In the genomic region with DNA sequence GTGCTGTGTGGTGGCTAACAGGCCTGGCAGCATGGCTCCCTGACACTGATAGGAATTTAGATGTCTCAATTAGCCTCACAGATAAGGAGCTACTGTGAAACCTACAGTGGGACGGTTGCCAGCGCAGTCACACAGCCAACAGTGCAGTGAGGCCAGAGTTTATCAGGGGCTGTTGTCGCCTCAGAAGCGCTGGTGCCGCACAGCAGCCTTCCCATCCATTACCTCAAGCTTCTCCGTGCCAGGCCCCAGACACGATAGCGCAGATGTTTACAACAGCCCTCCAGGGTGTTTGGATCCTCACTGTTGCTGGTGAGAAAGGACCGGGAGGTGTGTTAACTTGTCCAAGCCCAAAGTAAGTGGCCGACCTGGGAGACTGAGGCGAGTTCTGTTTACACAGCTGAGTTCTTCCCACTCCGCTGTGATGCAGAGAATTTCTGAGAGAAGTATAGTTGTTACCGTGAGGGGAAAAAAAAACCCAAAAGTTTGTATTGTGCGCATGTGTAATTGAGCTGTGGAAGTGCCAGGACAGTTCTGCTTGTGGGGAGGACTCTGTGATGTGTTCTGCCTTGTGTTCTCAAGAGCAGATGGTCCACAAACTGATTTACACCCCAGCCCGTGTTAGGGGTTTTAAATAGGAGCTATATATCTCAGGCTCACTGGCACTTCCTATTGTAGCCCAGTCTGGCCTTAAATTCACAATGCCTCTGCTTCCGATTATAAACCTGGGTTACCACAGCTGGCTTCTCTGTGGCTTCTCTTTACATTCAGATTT, we compare ENCODE assay signal across 9 mouse cellular contexts. TPM values are rescaled to one million over a fixed set of nuclear protein-coding genes. Genes with fewer than 3 reads are reported as not detected.
DNase-seq lines count a peak whose midpoint lies in the region; ATAC-seq and TF ChIP-seq lines count a peak whose summit lies in the region.
"Had no signal": no experiment of that assay in that cellular context is flagged by ENCODE, and none has a peak within 500 bp of the region (broad histone marks: within the 10 kb centered on the region; RNA-seq: fewer than 3 reads in every experiment).

No protein-coding gene starts in this region.

- no peaks in the 10 kb centered on the region for H3K27me3 ChIP-seq in hindbrain, embryonic 13.5 days
- no peaks in the 10 kb centered on the region for H3K27me3 ChIP-seq in neural tube, embryonic 14.5 days (ENCODE audit: control insufficient read depth, insufficient read depth, low read length)
- H3K27me3 ChIP-seq in midbrain, postnatal 0 days (ENCODE audit: insufficient read depth, low read length) = no peaks in the 10 kb centered on the region
- no peaks in the 10 kb centered on the region for H3K27me3 ChIP-seq in midbrain, embryonic 11.5 days (ENCODE audit: control insufficient read depth, insufficient read depth, low read length)
- H3K27me3 ChIP-seq: embryonic facial prominence, embryonic 15.5 days had no signal

- H3K4me2 ChIP-seq in hindbrain, embryonic 13.5 days = no peak overlapping the region
- H3K4me2 ChIP-seq in neural tube, embryonic 14.5 days (ENCODE audit: low read depth, low read length) = peak overlapping the region; percentile 31; the same call in 1 of the 2 replicates
- H3K4me2 ChIP-seq in midbrain, postnatal 0 days (ENCODE audit: low read depth, low read length, poor library complexity, severe bottlenecking) = no peak overlapping the region
- no peak overlapping the region for H3K4me2 ChIP-seq in midbrain, embryonic 11.5 days
- H3K4me2 ChIP-seq: embryonic facial prominence, embryonic 15.5 days had no signal

- peak; percentile 9 to 72 for DNase-seq in layer of hippocampus, adult 18-20 months (ENCODE audit: low spot score in 2 of 2)
- DNase-seq in layer of hippocampus, postnatal 10 days (ENCODE audit: low spot score in 2 of 2) = no peak
- no peak for DNase-seq in midbrain, postnatal 0 days (ENCODE audit: low spot score)
- no peak for DNase-seq in midbrain, embryonic 11.5 days (ENCODE audit: low spot score, missing footprints)
- DNase-seq in left cerebral cortex, postnatal 14 days (ENCODE audit: low spot score in 2 of 2) = no peak

- peak overlapping the region; percentile 46; the same call in 1 of the 2 replicates for H3K9ac ChIP-seq in hindbrain, embryonic 13.5 days
- H3K9ac ChIP-seq in neural tube, embryonic 14.5 days (replicated peaks; ENCODE audit: low read depth, low read length) = no peak overlapping the region
- no peak overlapping the region for H3K9ac ChIP-seq in midbrain, postnatal 0 days (replicated peaks; ENCODE audit: low read length, poor library complexity, severe bottlenecking)
- no peak overlapping the region for H3K9ac ChIP-seq in midbrain, embryonic 11.5 days (ENCODE audit: low read length)
- H3K9ac ChIP-seq: embryonic facial prominence, embryonic 15.5 days had no signal

- intact Hi-C loops in left cerebral cortex, postnatal 14 days (cut with DNase I) = no loop called here

- WGBS in hindbrain, embryonic 13.5 days = 56% methylated on average over 16 of the region's 16 CpGs
- WGBS in neural tube, embryonic 14.5 days = 4% methylated on average over 16 of the region's 16 CpGs
- 73% methylated on average over 16 of the region's 16 CpGs for WGBS in midbrain, postnatal 0 days
- WGBS in midbrain, embryonic 11.5 days = 66% methylated on average over 16 of the region's 16 CpGs

- peaks cover 68% of the 10 kb centered on the region for H3K36me3 ChIP-seq in hindbrain, embryonic 13.5 days
- H3K36me3 ChIP-seq in neural tube, embryonic 14.5 days (ENCODE audit: control insufficient read depth, insufficient read depth, low read length) = peaks cover 11% of the 10 kb centered on the region; the same call in 1 of the 2 replicates
- peaks cover 35% of the 10 kb centered on the region for H3K36me3 ChIP-seq in midbrain, postnatal 0 days (ENCODE audit: insufficient read depth, low read length)
- H3K36me3 ChIP-seq in midbrain, embryonic 11.5 days (ENCODE audit: control insufficient read depth, insufficient read depth, low read length) = peaks cover 8% of the 10 kb centered on the region

- peaks cover 14% of the 10 kb centered on the region; the same call in 1 of the 2 replicates for H3K4me1 ChIP-seq in hindbrain, embryonic 13.5 days (replicated peaks)
- peaks cover 13% of the 10 kb centered on the region; the same call in 1 of the 2 replicates for H3K4me1 ChIP-seq in neural tube, embryonic 14.5 days (ENCODE audit: control insufficient read depth, insufficient read depth, low read length)
- no peaks in the 10 kb centered on the region for H3K4me1 ChIP-seq in midbrain, postnatal 0 days (ENCODE audit: insufficient read depth, low read length)
- H3K4me1 ChIP-seq in midbrain, embryonic 11.5 days (ENCODE audit: control insufficient read depth, insufficient read depth, low read length) = no peaks in the 10 kb centered on the region
- H3K4me1 ChIP-seq: embryonic facial prominence, embryonic 15.5 days had no signal

- no peak for TF ChIP-seq CTCF in midbrain, postnatal 0 days (IDR thresholded peaks at IDR 0.05)

- H3K27ac ChIP-seq in hindbrain, embryonic 13.5 days = peak overlapping the region; percentile 58
- peak overlapping the region; percentile 53 for H3K27ac ChIP-seq in neural tube, embryonic 14.5 days (ENCODE audit: low read depth, low read length)
- no peak overlapping the region for H3K27ac ChIP-seq in midbrain, postnatal 0 days (ENCODE audit: low read depth, low read length)
- H3K27ac ChIP-seq in midbrain, embryonic 11.5 days (ENCODE audit: low read depth, low read length) = no peak overlapping the region
- H3K27ac ChIP-seq: embryonic facial prominence, embryonic 15.5 days had no signal

- no peaks in the 10 kb centered on the region for H3K9me3 ChIP-seq in hindbrain, embryonic 13.5 days
- no peaks in the 10 kb centered on the region for H3K9me3 ChIP-seq in neural tube, embryonic 14.5 days (ENCODE audit: control insufficient read depth, low read length)
- H3K9me3 ChIP-seq in midbrain, postnatal 0 days (ENCODE audit: low read length) = no peaks in the 10 kb centered on the region
- H3K9me3 ChIP-seq in midbrain, embryonic 11.5 days (ENCODE audit: control insufficient read depth, low read length) = no peaks in the 10 kb centered on the region
- H3K9me3 ChIP-seq: embryonic facial prominence, embryonic 15.5 days had no signal

- H3K4me3 ChIP-seq in hindbrain, embryonic 13.5 days = no peak overlapping the region
- H3K4me3 ChIP-seq in neural tube, embryonic 14.5 days (ENCODE audit: low read depth, low read length) = no peak overlapping the region
- H3K4me3 ChIP-seq in midbrain, postnatal 0 days (ENCODE audit: low read depth, low read length) = no peak overlapping the region
- H3K4me3 ChIP-seq in midbrain, embryonic 11.5 days (ENCODE audit: low read depth, low read length) = no peak overlapping the region
- H3K4me3 ChIP-seq: embryonic facial prominence, embryonic 15.5 days had no signal

- ATAC-seq in erythroid progenitor cell, adult 5-6 weeks (replicated peaks; ENCODE audit: low FRiP score, poor library complexity, severe bottlenecking) = peak; percentile 90
- peak; percentile 54; the same call in 1 of the 2 replicates for ATAC-seq in hindbrain, embryonic 13.5 days (ENCODE audit: low FRiP score)
- ATAC-seq in neural tube, embryonic 14.5 days (ENCODE audit: low read depth) = peak; percentile 91
- ATAC-seq in midbrain, postnatal 0 days (ENCODE audit: low FRiP score) = no peak
- ATAC-seq in midbrain, embryonic 11.5 days (ENCODE audit: low FRiP score) = no peak

RNA-seq across cellular contexts. Expression of gene Dbt, which starts 23.7 kb away (rescaled TPM):
- total RNA-seq in layer of hippocampus, adult 18-20 months (2021) = 10 to 100 TPM; 16.0 to 21.9 TPM
- 10 to 100 TPM; 16.7 to 22.2 TPM for total RNA-seq in layer of hippocampus, postnatal 10 days (2021)
- 0.72 and 1.7 TPM in 2 replicates for total RNA-seq in erythroid progenitor cell, adult 5-6 weeks (2015; ENCODE audit: low replicate concordance)
- total RNA-seq in erythroid progenitor cell, adult 5-6 weeks (2017; ENCODE audit: low replicate concordance) = 0.53 and 3.0 TPM in 2 replicates
- 11.8 and 12.9 TPM in 2 replicates for polyA plus RNA-seq in hindbrain, embryonic 13.5 days (2015; fragmentation: Nextera tagmentation; extraction: Ambion mirVana)
- polyA plus RNA-seq in neural tube, embryonic 14.5 days (2014; fragmentation: Nextera tagmentation; extraction: Ambion mirVana) = 13.2 and 14.2 TPM in 2 replicates
- total RNA-seq in midbrain, postnatal 0 days (2014; rRNA removed) = 12.9 and 16.3 TPM in 2 replicates
- polyA plus RNA-seq in midbrain, postnatal 0 days (2015; fragmentation: Nextera tagmentation; extraction: Ambion mirVana) = 9.2 and 10.3 TPM in 2 replicates
- polyA plus RNA-seq in midbrain, embryonic 11.5 days (2014; fragmentation: Nextera tagmentation; extraction: Ambion mirVana) = 10.5 and 14.5 TPM in 2 replicates
- 10 to 100 TPM; 18.8 to 18.9 TPM for total RNA-seq in left cerebral cortex, postnatal 14 days (2021)

RNA-seq across cellular contexts. Expression of gene Lrrc39, which starts 26.2 kb away (rescaled TPM):
- not detected for total RNA-seq in layer of hippocampus, adult 18-20 months (2021)
- under 1 TPM; 0.25 to 0.27 TPM for total RNA-seq in layer of hippocampus, postnatal 10 days (2021)
- total RNA-seq in erythroid progenitor cell, adult 5-6 weeks (2015; ENCODE audit: low replicate concordance) = 19.5 and 37.7 TPM in 2 replicates
- 18.2 and 21.9 TPM in 2 replicates for total RNA-seq in erythroid progenitor cell, adult 5-6 weeks (2017; ENCODE audit: low replicate concordance)
- polyA plus RNA-seq in hindbrain, embryonic 13.5 days (2015; fragmentation: Nextera tagmentation; extraction: Ambion mirVana) = 0.48 and 0.53 TPM in 2 replicates
- polyA plus RNA-seq in neural tube, embryonic 14.5 days (2014; fragmentation: Nextera tagmentation; extraction: Ambion mirVana) = 0.45 and 0.50 TPM in 2 replicates
- total RNA-seq in midbrain, postnatal 0 days (2014; rRNA removed) = not detected in 2 replicates
- 0.22 and 0.23 TPM in 2 replicates for polyA plus RNA-seq in midbrain, postnatal 0 days (2015; fragmentation: Nextera tagmentation; extraction: Ambion mirVana)
- 0.88 and 0.97 TPM in 2 replicates for polyA plus RNA-seq in midbrain, embryonic 11.5 days (2014; fragmentation: Nextera tagmentation; extraction: Ambion mirVana)
- total RNA-seq in left cerebral cortex, postnatal 14 days (2021) = under 1 TPM; 0.17 to 0.18 TPM

RNA-seq across cellular contexts. Expression of gene Rtca, which starts 28.6 kb away (rescaled TPM):
- total RNA-seq in layer of hippocampus, adult 18-20 months (2021) = 10 to 100 TPM; 51.5 to 59.4 TPM
- total RNA-seq in layer of hippocampus, postnatal 10 days (2021) = 10 to 100 TPM; 68.1 to 70.0 TPM
- total RNA-seq in erythroid progenitor cell, adult 5-6 weeks (2015; ENCODE audit: low replicate concordance) = 16.8 and 19.1 TPM in 2 replicates
- total RNA-seq in erythroid progenitor cell, adult 5-6 weeks (2017; ENCODE audit: low replicate concordance) = 9.0 and 10.9 TPM in 2 replicates
- polyA plus RNA-seq in hindbrain, embryonic 13.5 days (2015; fragmentation: Nextera tagmentation; extraction: Ambion mirVana) = 115 and 120 TPM in 2 replicates
- polyA plus RNA-seq in neural tube, embryonic 14.5 days (2014; fragmentation: Nextera tagmentation; extraction: Ambion mirVana) = 117 and 118 TPM in 2 replicates
- 109 TPM in 2 replicates for total RNA-seq in midbrain, postnatal 0 days (2014; rRNA removed)
- polyA plus RNA-seq in midbrain, postnatal 0 days (2015; fragmentation: Nextera tagmentation; extraction: Ambion mirVana) = 134 and 146 TPM in 2 replicates
- 119 and 129 TPM in 2 replicates for polyA plus RNA-seq in midbrain, embryonic 11.5 days (2014; fragmentation: Nextera tagmentation; extraction: Ambion mirVana)
- 10 to 100 TPM; 62.1 to 63.5 TPM for total RNA-seq in left cerebral cortex, postnatal 14 days (2021)

RNA-seq across cellular contexts. Expression of gene Sass6, which starts 58.2 kb away (rescaled TPM):
- 1 to 10 TPM; 8.3 to 8.7 TPM for total RNA-seq in layer of hippocampus, adult 18-20 months (2021)
- total RNA-seq in layer of hippocampus, postnatal 10 days (2021) = 10 to 100 TPM in 1 of 2 experiments, 1 to 10 TPM in 1; 9.6 to 11.4 TPM
- total RNA-seq in erythroid progenitor cell, adult 5-6 weeks (2015; ENCODE audit: low replicate concordance) = 62.7 and 75.9 TPM in 2 replicates
- total RNA-seq in erythroid progenitor cell, adult 5-6 weeks (2017; ENCODE audit: low replicate concordance) = 118 and 120 TPM in 2 replicates
- 18.6 and 21.6 TPM in 2 replicates for polyA plus RNA-seq in hindbrain, embryonic 13.5 days (2015; fragmentation: Nextera tagmentation; extraction: Ambion mirVana)
- polyA plus RNA-seq in neural tube, embryonic 14.5 days (2014; fragmentation: Nextera tagmentation; extraction: Ambion mirVana) = 16.2 and 16.5 TPM in 2 replicates
- total RNA-seq in midbrain, postnatal 0 days (2014; rRNA removed) = 5.3 and 6.6 TPM in 2 replicates
- 7.2 and 9.2 TPM in 2 replicates for polyA plus RNA-seq in midbrain, postnatal 0 days (2015; fragmentation: Nextera tagmentation; extraction: Ambion mirVana)
- 36.0 and 37.5 TPM in 2 replicates for polyA plus RNA-seq in midbrain, embryonic 11.5 days (2014; fragmentation: Nextera tagmentation; extraction: Ambion mirVana)
- 1 to 10 TPM; 5.2 to 7.8 TPM for total RNA-seq in left cerebral cortex, postnatal 14 days (2021)

Comparison
In these comparisons a context has a peak if more than half of its experiments do, and no peak if none do; other contexts are left out.
1. DNase-seq: peak in layer of hippocampus, adult 18-20 months (2 of 2); none in layer of hippocampus, postnatal 10 days (0 of 2), midbrain, postnatal 0 days (single experiment), midbrain, embryonic 11.5 days (single experiment) and left cerebral cortex, postnatal 14 days (0 of 2).
2. ATAC-seq: peak in erythroid progenitor cell, adult 5-6 weeks (single experiment), hindbrain, embryonic 13.5 days (single experiment) and neural tube, embryonic 14.5 days (single experiment); none in midbrain, postnatal 0 days (single experiment) and midbrain, embryonic 11.5 days (single experiment).
3. H3K27ac ChIP-seq: peak in hindbrain, embryonic 13.5 days (single experiment) and neural tube, embryonic 14.5 days (single experiment); none in midbrain, postnatal 0 days (single experiment) and midbrain, embryonic 11.5 days (single experiment).
4. RNA of gene Lrrc39, which starts 26.2 kb away (total RNA-seq): 18.2 to 37.7 TPM in erythroid progenitor cell, adult 5-6 weeks; 0.25 to 0.27 TPM in layer of hippocampus, postnatal 10 days, 0.17 to 0.18 TPM in left cerebral cortex, postnatal 14 days, not detected in layer of hippocampus, adult 18-20 months and not detected in midbrain, postnatal 0 days; every median in the first group is over 10 times any median in the second.